Mouse (Mus musculus): Measurements from ENCODE around the gene Atoh1.

- TF ChIP-seq TCF3 (IDR thresholded peaks at IDR 0.05; ENCODE audit: insufficient read length, low read depth) (no peak), POLR2A (IDR thresholded peaks at IDR 0.05; ENCODE audit: insufficient read length, low read depth) (no peak), MYOG (IDR thresholded peaks at IDR 0.05; ENCODE audit: control insufficient read depth in 1 of 3, insufficient read depth in 1 of 3, insufficient read length in 2 of 3, low read depth in 2 of 3) (no peak), CEBPB (IDR thresholded peaks at IDR 0.05; ENCODE audit: insufficient read depth, poor library complexity, severe bottlenecking) (no peak), TCF12 (IDR thresholded peaks at IDR 0.05; ENCODE audit: insufficient read depth, poor library complexity, severe bottlenecking) (no peak), POLR2AphosphoS2 (IDR thresholded peaks at IDR 0.05; ENCODE audit: insufficient read length, low read depth) (no peak), MAX (IDR thresholded peaks at IDR 0.05; ENCODE audit: low read depth) (no peak)
Measured at GRCm38 (mm10) chr6:64684973-64685372, 44.0 kb upstream of the Atoh1 start.

All from myocyte (in vitro differentiated cells).